Mouse (Mus musculus) lung, postnatal 0 days (tissue): ENCODE data around the gene Acvr2a.

Experiments
- CTCF ChIP-seq: IDR thresholded peaks from 2 replicates; pipeline ENCODE4 v1.5.1; 2016; ENCODE audit warnings: antibody characterized with exemption, mild to moderate bottlenecking
- EP300 ChIP-seq: IDR thresholded peaks from 2 replicates; pipeline ENCODE4 v1.6.1; 2016; ENCODE audit warnings: antibody characterized with exemption, mild to moderate bottlenecking, control low read depth

DNA sequence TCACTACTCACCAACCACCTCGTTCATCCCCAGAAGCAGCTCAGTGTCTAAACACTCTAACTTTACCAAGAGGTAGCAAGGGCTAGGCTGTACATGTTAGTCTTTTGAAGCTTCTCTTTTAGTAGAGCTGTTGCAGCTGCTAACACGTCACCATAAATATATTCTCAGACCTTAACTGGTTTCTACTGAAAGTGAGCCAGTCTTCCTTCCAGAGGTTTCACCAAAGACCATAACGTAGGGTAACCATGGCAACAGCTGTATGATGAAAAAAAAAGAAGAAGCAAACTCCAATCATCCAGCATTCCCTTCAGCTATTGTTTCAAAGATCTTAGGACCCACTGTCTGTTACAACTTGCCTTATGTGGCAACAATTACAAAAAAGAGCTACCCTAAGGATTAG, 25.0 kb upstream of the Acvr2a start:
- TF ChIP-seq CTCF (no peak), EP300 (no peak)
